Mouse (Mus musculus): Measurements from ENCODE around the gene Ercc5. TPM values are rescaled to one million over a fixed set of nuclear protein-coding genes. Genes with fewer than 3 reads are reported as not detected.

Ercc5 gene
- polyA plus RNA-seq, 1 experiment, result 1.7 TPM

- peaks cover 4% of the 10 kb centered on the region; the same call in 1 of the 2 replicates for H3K4me1 ChIP-seq
- H3K27me3 ChIP-seq (replicated peaks), result no peaks in the 10 kb centered on the region
- H3K9me3 ChIP-seq, result peaks cover 19% of the 10 kb centered on the region
- peaks cover 88% of the 10 kb centered on the region for H3K36me3 ChIP-seq (replicated peaks; ENCODE audit: low read length)
- TF ChIP-seq FLI1 (IDR thresholded peaks at IDR 0.05; ENCODE audit: low read length) (no peak), GATA1 (IDR thresholded peaks at IDR 0.05; ENCODE audit: borderline replicate concordance, low read length) (no peak)
- no peak overlapping the region for H3K4me3 ChIP-seq (replicated peaks)
These were observed 20.4 kb downstream of the Ercc5 start for GRCm38 (mm10) chr1:44167859-44168383.

GRCm38 (mm10) chr1:44172656-44173055, 25.1 kb downstream of the Ercc5 start:
- TF ChIP-seq FLI1 (IDR thresholded peaks at IDR 0.05; ENCODE audit: low read length) (no peak), GATA1 (IDR thresholded peaks at IDR 0.05; ENCODE audit: borderline replicate concordance, low read length) (no peak)
- peaks cover 12% of the 10 kb centered on the region; the same call in 1 of the 2 replicates for H3K9me3 ChIP-seq
- peaks cover 5% of the 10 kb centered on the region; the same call in 1 of the 2 replicates for H3K4me1 ChIP-seq
- no peak overlapping the region for H3K4me3 ChIP-seq (replicated peaks)
- no peaks in the 10 kb centered on the region for H3K27me3 ChIP-seq (replicated peaks)
- H3K36me3 ChIP-seq (replicated peaks; ENCODE audit: low read length), result peaks cover 89% of the 10 kb centered on the region

- TF ChIP-seq GATA1 (IDR thresholded peaks at IDR 0.05; ENCODE audit: borderline replicate concordance, low read length) (no peak), FLI1 (IDR thresholded peaks at IDR 0.05; ENCODE audit: low read length) (no peak)
- Histone ChIP-seq H3K4me1 (peaks cover 5% of the 10 kb centered on the region; the same call in 1 of the 2 replicates), H3K36me3 (replicated peaks; ENCODE audit: low read length) (peaks cover 91% of the 10 kb centered on the region), H3K9me3 (peaks cover 12% of the 10 kb centered on the region; the same call in 1 of the 2 replicates), H3K4me3 (replicated peaks) (no peak overlapping the region), H3K27me3 (replicated peaks) (no peaks in the 10 kb centered on the region)
These were observed 26.4 kb downstream of the Ercc5 start for GRCm38 (mm10) chr1:44173903-44174302.

- TF ChIP-seq FLI1 (IDR thresholded peaks at IDR 0.05; ENCODE audit: low read length) (no peak), GATA1 (IDR thresholded peaks at IDR 0.05; ENCODE audit: borderline replicate concordance, low read length) (no peak)
- no peaks in the 10 kb centered on the region for H3K9me3 ChIP-seq
- H3K4me3 ChIP-seq (replicated peaks), result no peak overlapping the region
- peaks cover 76% of the 10 kb centered on the region for H3K36me3 ChIP-seq (replicated peaks; ENCODE audit: low read length)
- H3K4me1 ChIP-seq, result no peaks in the 10 kb centered on the region
- no peaks in the 10 kb centered on the region for H3K27me3 ChIP-seq (replicated peaks)
These were observed 30.5 kb downstream of the Ercc5 start for GRCm38 (mm10) chr1:44178086-44178485.

- H3K4me3 ChIP-seq (replicated peaks), result no peak overlapping the region
- no peaks in the 10 kb centered on the region for H3K27me3 ChIP-seq (replicated peaks)
- TF ChIP-seq GATA1 (IDR thresholded peaks at IDR 0.05; ENCODE audit: borderline replicate concordance, low read length) (no peak), FLI1 (IDR thresholded peaks at IDR 0.05; ENCODE audit: low read length) (no peak)
- H3K4me1 ChIP-seq, result no peaks in the 10 kb centered on the region
- H3K9me3 ChIP-seq, result no peaks in the 10 kb centered on the region
- peaks cover 5% of the 10 kb centered on the region for H3K36me3 ChIP-seq (replicated peaks; ENCODE audit: low read length)
These were observed 38.9 kb downstream of the Ercc5 start for GRCm38 (mm10) chr1:44186396-44186795.

GRCm38 (mm10) chr1:44198273-44199171, 51.0 kb downstream of the Ercc5 start:
- no peak for TF ChIP-seq GATA1 (IDR thresholded peaks at IDR 0.05; ENCODE audit: borderline replicate concordance, low read length)
- no peak for TF ChIP-seq FLI1 (IDR thresholded peaks at IDR 0.05; ENCODE audit: low read length)
- peak overlapping the region; percentile 88 for H3K4me3 ChIP-seq (replicated peaks)

GRCm38 (mm10) chr1:44202876-44203275, 55.3 kb downstream of the Ercc5 start:
- H3K4me3 ChIP-seq (replicated peaks), result no peak overlapping the region
- H3K27me3 ChIP-seq (replicated peaks), result peaks cover 17% of the 10 kb centered on the region

More at GRCm38 (mm10) chr1:44198273-44199171, 51.0 kb downstream of the Ercc5 start:
- no peaks in the 10 kb centered on the region for H3K9me3 ChIP-seq
- H3K27me3 ChIP-seq (replicated peaks), result peaks cover 17% of the 10 kb centered on the region
- H3K4me1 ChIP-seq, result peaks cover 9% of the 10 kb centered on the region
- H3K36me3 ChIP-seq (replicated peaks; ENCODE audit: low read length), result no peaks in the 10 kb centered on the region

GRCm38 (mm10) chr1:44214443-44214842, 66.9 kb downstream of the Ercc5 start:
- Histone ChIP-seq H3K4me1 (no peaks in the 10 kb centered on the region), H3K27me3 (replicated peaks) (no peaks in the 10 kb centered on the region), H3K9me3 (no peaks in the 10 kb centered on the region), H3K36me3 (replicated peaks; ENCODE audit: low read length) (no peaks in the 10 kb centered on the region), H3K4me3 (replicated peaks) (no peak overlapping the region)
- no peak for TF ChIP-seq GATA1 (IDR thresholded peaks at IDR 0.05; ENCODE audit: borderline replicate concordance, low read length)
- TF ChIP-seq FLI1 (IDR thresholded peaks at IDR 0.05; ENCODE audit: low read length), result no peak

More at GRCm38 (mm10) chr1:44202876-44203275, 55.3 kb downstream of the Ercc5 start:
- H3K9me3 ChIP-seq, result no peaks in the 10 kb centered on the region
- H3K4me1 ChIP-seq, result peaks cover 9% of the 10 kb centered on the region
- H3K36me3 ChIP-seq (replicated peaks; ENCODE audit: low read length), result no peaks in the 10 kb centered on the region
- TF ChIP-seq FLI1 (IDR thresholded peaks at IDR 0.05; ENCODE audit: low read length) (no peak), GATA1 (IDR thresholded peaks at IDR 0.05; ENCODE audit: borderline replicate concordance, low read length) (no peak)

GRCm38 (mm10) chr1:44216352-44217116, 69.0 kb downstream of the Ercc5 start:
- Histone ChIP-seq H3K9me3 (no peaks in the 10 kb centered on the region), H3K27me3 (replicated peaks) (no peaks in the 10 kb centered on the region), H3K4me3 (replicated peaks) (no peak overlapping the region), H3K36me3 (replicated peaks; ENCODE audit: low read length) (no peaks in the 10 kb centered on the region), H3K4me1 (no peaks in the 10 kb centered on the region)
- no peak for TF ChIP-seq GATA1 (IDR thresholded peaks at IDR 0.05; ENCODE audit: borderline replicate concordance, low read length)
- no peak for TF ChIP-seq FLI1 (IDR thresholded peaks at IDR 0.05; ENCODE audit: low read length)
